Mouse (Mus musculus) lung, postnatal 0 days (tissue): ENCODE results near the gene Kcnh6. TPM values are rescaled to one million over a fixed set of nuclear protein-coding genes. Genes with fewer than 3 reads are reported as not detected.

Source experiments
- ATAC-seq: fragments of 200-750 bp; cut with Nextera tagmentation; 2 replicates; pipeline ENCODE4 v1.8.0; 2017; ENCODE audit warnings: moderate library complexity
- DNase-seq: peaks from one replicate; pipeline ENCODE4 v3.0.0-alpha.2; 2016; ENCODE audit warnings: low spot score
- H3K27ac ChIP-seq: fragments of 300-500 bp; sonication (generic); 2 replicates; pipeline ENCODE4 v1.5.1; 2014; ENCODE audit warnings: antibody characterized with exemption, mild to moderate bottlenecking, low read length, mixed read lengths
- H3K27me3 ChIP-seq: fragments of 300-500 bp; sonication (generic); replicated peaks from 2 replicates; pipeline ENCODE4 v1.6.1; 2014; ENCODE audit warnings: low read length, mixed read lengths; ENCODE audit not compliant: insufficient read depth
- H3K36me3 ChIP-seq: fragments of 300-500 bp; sonication (generic); 2 replicates; pipeline ENCODE4 v1.6.1; 2014; ENCODE audit warnings: low read length, mixed read lengths; ENCODE audit not compliant: insufficient read depth
- H3K4me1 ChIP-seq: fragments of 300-500 bp; sonication (generic); 2 replicates; pipeline ENCODE4 v1.6.1; 2014; ENCODE audit warnings: antibody characterized with exemption, low read depth, low read length, mixed read lengths; ENCODE audit not compliant: insufficient read depth
- H3K4me2 ChIP-seq: fragments of 300-500 bp; sonication (generic); replicated peaks from 2 replicates; pipeline ENCODE4 v1.6.1; 2014; ENCODE audit warnings: low read depth, mild to moderate bottlenecking, low read length, moderate library complexity, mixed read lengths
- H3K4me3 ChIP-seq: fragments of 300-500 bp; sonication (generic); 2 replicates; pipeline ENCODE4 v1.5.1; 2014; ENCODE audit warnings: low read depth, low read length
- H3K9ac ChIP-seq: fragments of 300-500 bp; sonication (generic); replicated peaks from 2 replicates; pipeline ENCODE4 v1.6.1; 2014; ENCODE audit warnings: low read depth, mild to moderate bottlenecking
- H3K9me3 ChIP-seq: fragments of 300-500 bp; sonication (generic); 2 replicates; pipeline ENCODE4 v1.6.1; 2016; ENCODE audit warnings: low read length, mixed read lengths
- CTCF ChIP-seq: IDR thresholded peaks from 2 replicates; pipeline ENCODE4 v1.5.1; 2016; ENCODE audit warnings: antibody characterized with exemption, mild to moderate bottlenecking
- EP300 ChIP-seq: IDR thresholded peaks from 2 replicates; pipeline ENCODE4 v1.6.1; 2016; ENCODE audit warnings: antibody characterized with exemption, mild to moderate bottlenecking, control low read depth
- WGBS: fragments of 180-500 bp; shearing (Covaris S2); extraction: QIAGEN DNeasy Blood & Tissue Kit; methylation state at CpG from one replicate; pipeline ENCODE4 v1.1.7; 2014; 5-methylcytosine and 5-hydroxymethylcytosine counted together
- polyA plus RNA-seq: library from polyadenylated mRNA; unstranded; fragments of >200 nt; fragmentation: Nextera tagmentation; extraction: Ambion mirVana; gene quantifications from 2 replicates; pipeline ENCODE4 v1.2.1, GENCODE M21; 2015

The Kcnh6 gene
- polyA plus RNA-seq, 1 experiment from 2014 or later = 0.32 TPM

DNA sequence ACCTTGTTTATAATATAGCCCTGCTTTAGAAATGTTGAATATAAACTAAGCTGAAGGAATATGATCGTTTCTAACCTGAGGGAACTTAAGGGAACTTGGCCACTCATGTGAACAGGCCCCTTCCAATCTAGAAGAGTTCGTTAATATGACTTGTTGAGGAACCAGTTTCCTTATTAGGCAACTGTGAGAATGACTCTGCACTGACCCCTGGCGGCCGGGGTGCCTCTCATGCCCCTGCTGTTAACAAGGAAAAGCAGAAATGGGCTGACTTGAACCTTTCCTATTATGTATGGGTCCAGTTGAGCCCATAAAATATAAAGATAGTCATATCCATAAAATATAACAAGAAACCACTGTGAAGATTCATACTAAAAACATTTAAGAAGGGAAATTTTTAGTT, 68.4 kb downstream of the Kcnh6 start:
- Histone ChIP-seq H3K36me3 (0 out of 2 replicates have a peak, but pooled peaks cover 4% of the 10 kb centered on the region), H3K27me3 (no peaks in the 10 kb centered on the region), H3K4me2 (no peak overlapping the region), H3K4me1 (no peaks in the 10 kb centered on the region), H3K27ac (no peak overlapping the region), H3K4me3 (no peak overlapping the region), H3K9ac (no peak overlapping the region), H3K9me3 (no peaks in the 10 kb centered on the region)
- under 1% methylated on average over 4 of the region's 4 CpGs for WGBS
- ATAC-seq (peak; percentile 65; the same call in 1 of the 2 replicates), DNase-seq (peak; percentile 91)
- TF ChIP-seq CTCF (peak; percentile 89), EP300 (no peak)

Other genes starting within 250 kb of the Kcnh6 start
- 70.5 and 72.2 TPM in 2 replicates for gene Cyb561, start 54.8 kb upstream of the Kcnh6 start, polyA plus RNA-seq
- 73.6 and 74.6 TPM in 2 replicates for gene Ace, start 40.2 kb upstream of the Kcnh6 start, polyA plus RNA-seq
- gene Ace3, start 13.4 kb upstream of the Kcnh6 start, polyA plus RNA-seq = 2.0 and 2.1 TPM in 2 replicates
- gene Dcaf7, start 28.7 kb downstream of the Kcnh6 start, polyA plus RNA-seq = 26.6 and 28.9 TPM in 2 replicates
- gene Taco1, start 57.9 kb downstream of the Kcnh6 start, polyA plus RNA-seq = 5.1 and 5.7 TPM in 2 replicates
- gene Map3k3, start 76.5 kb downstream of the Kcnh6 start, polyA plus RNA-seq = 25.3 and 26.0 TPM in 2 replicates
- gene Gm10840, start 152.7 kb downstream of the Kcnh6 start, polyA plus RNA-seq = not detected in 2 replicates
- 225 and 226 TPM in 2 replicates for gene Limd2, start 152.7 kb downstream of the Kcnh6 start, polyA plus RNA-seq
- gene Strada, start 194.0 kb downstream of the Kcnh6 start, polyA plus RNA-seq = 14.9 and 15.4 TPM in 2 replicates
- 67.7 and 71.1 TPM in 2 replicates for gene Ccdc47, start 208.2 kb downstream of the Kcnh6 start, polyA plus RNA-seq
- gene Ddx42, start 208.8 kb downstream of the Kcnh6 start, polyA plus RNA-seq = 35.3 and 38.4 TPM in 2 replicates
- 18.7 and 19.0 TPM in 2 replicates for gene Ftsj3, start 248.0 kb downstream of the Kcnh6 start, polyA plus RNA-seq
- gene Psmc5, start 248.0 kb downstream of the Kcnh6 start, polyA plus RNA-seq = 150 and 153 TPM in 2 replicates